Mouse (Mus musculus) ES-Bruce4 (cell line): ENCODE measurements around the gene Vps37b. TPM values are rescaled to one million over a fixed set of nuclear protein-coding genes. Genes with fewer than 3 reads are reported as not detected.

Experiments
- H3K27ac ChIP-seq: 2 replicates; pipeline ENCODE4 v1.5.1; 2012; ENCODE audit warnings: low read length, inconsistent platforms; ENCODE audit not compliant: insufficient read depth
- H3K27me3 ChIP-seq: 2 replicates; pipeline ENCODE4 v1.6.1; 2012; ENCODE audit warnings: mild to moderate bottlenecking, low read length, inconsistent platforms; ENCODE audit not compliant: control insufficient read depth, poor library complexity, insufficient read depth, severe bottlenecking
- H3K36me3 ChIP-seq: 2 replicates; pipeline ENCODE4 v1.6.1; 2012; ENCODE audit warnings: inconsistent platforms, mild to moderate bottlenecking, low read length, moderate library complexity; ENCODE audit not compliant: control insufficient read depth, poor library complexity, insufficient read depth, severe bottlenecking
- H3K4me1 ChIP-seq: one replicate; pipeline ENCODE4 v1.8.1; 2011; ENCODE audit warnings: low read length; ENCODE audit not compliant: control insufficient read depth, insufficient read depth
- H3K4me3 ChIP-seq: 2 replicates; pipeline ENCODE4 v1.5.1; 2011; ENCODE audit warnings: low read depth, mild to moderate bottlenecking, low read length
- H3K9ac ChIP-seq: 2 replicates; pipeline ENCODE4 v1.6.1; 2012; ENCODE audit warnings: low read depth, mild to moderate bottlenecking, inconsistent platforms; ENCODE audit not compliant: poor library complexity, severe bottlenecking
- H3K9me3 ChIP-seq: replicated peaks from 2 replicates; pipeline ENCODE4 v1.6.1; 2012; ENCODE audit warnings: mild to moderate bottlenecking, low read length, inconsistent platforms; ENCODE audit not compliant: control insufficient read depth, poor library complexity, insufficient read depth, severe bottlenecking
- CTCF ChIP-seq: IDR thresholded peaks from one replicate; pipeline ENCODE4 v1.8.1; 2011; ENCODE audit warnings: low read depth, low read length
- EP300 ChIP-seq: IDR thresholded peaks from 2 replicates; pipeline ENCODE4 v1.6.1; 2011; ENCODE audit warnings: low read depth, low read length; ENCODE audit not compliant: insufficient read depth
- POLR2A ChIP-seq: IDR thresholded peaks from one replicate; pipeline ENCODE4 v1.8.1; 2011; ENCODE audit warnings: low read length; ENCODE audit not compliant: insufficient read depth
- polyA plus RNA-seq: library from polyadenylated mRNA; stranded (reverse); fragments of >200 nt; gene quantifications from 2 replicates; pipeline ENCODE4 v1.2.4, GENCODE M21; 2011; ENCODE audit warnings: low read depth; ENCODE audit not compliant: missing spikeins, insufficient read depth, insufficient read length

Vps37b gene
- polyA plus RNA-seq, 1 experiment, result 11.9 TPM

- Histone ChIP-seq H3K36me3 (no peaks in the 10 kb centered on the region), H3K4me3 (no peak overlapping the region), H3K4me1 (no peaks in the 10 kb centered on the region), H3K9me3 (no peaks in the 10 kb centered on the region), H3K27me3 (no peaks in the 10 kb centered on the region), H3K27ac (no peak overlapping the region), H3K9ac (no peak overlapping the region)
- TF ChIP-seq POLR2A (no peak), EP300 (no peak), CTCF (no peak)
Observed at GRCm38 (mm10) chr5:124041097-124041496, 9.0 kb upstream of the Vps37b start.

GRCm38 (mm10) chr5:124039602-124040001 is 7.5 kb upstream of the Vps37b start:
- H3K4me3 ChIP-seq, result no peak overlapping the region
- H3K27me3 ChIP-seq, result no peaks in the 10 kb centered on the region
- H3K27ac ChIP-seq, result no peak overlapping the region
- H3K9ac ChIP-seq, result no peak overlapping the region
- TF ChIP-seq CTCF (no peak), POLR2A (no peak), EP300 (no peak)
- no peaks in the 10 kb centered on the region for H3K9me3 ChIP-seq
- H3K36me3 ChIP-seq, result no peaks in the 10 kb centered on the region
- no peaks in the 10 kb centered on the region for H3K4me1 ChIP-seq

GRCm38 (mm10) chr5:124036836-124037235 is 4.8 kb upstream of the Vps37b start:
- no peaks in the 10 kb centered on the region for H3K36me3 ChIP-seq
- H3K4me1 ChIP-seq, result no peaks in the 10 kb centered on the region
- no peak overlapping the region for H3K4me3 ChIP-seq
- TF ChIP-seq POLR2A (no peak), CTCF (no peak)
- no peaks in the 10 kb centered on the region for H3K9me3 ChIP-seq
- no peak overlapping the region for H3K27ac ChIP-seq
- H3K27me3 ChIP-seq, result no peaks in the 10 kb centered on the region
- H3K9ac ChIP-seq, result no peak overlapping the region

- no peaks in the 10 kb centered on the region for H3K36me3 ChIP-seq
- H3K27me3 ChIP-seq, result no peaks in the 10 kb centered on the region
- H3K4me3 ChIP-seq, result no peak overlapping the region
- H3K9ac ChIP-seq, result no peak overlapping the region
- no peak for TF ChIP-seq CTCF
- no peak for TF ChIP-seq EP300
- no peak for TF ChIP-seq POLR2A
- no peaks in the 10 kb centered on the region for H3K4me1 ChIP-seq
- no peak overlapping the region for H3K27ac ChIP-seq
- no peaks in the 10 kb centered on the region for H3K9me3 ChIP-seq
Observed at GRCm38 (mm10) chr5:124036341-124036740, 4.3 kb upstream of the Vps37b start.

- Histone ChIP-seq H3K9me3 (no peaks in the 10 kb centered on the region), H3K36me3 (no peaks in the 10 kb centered on the region), H3K4me3 (no peak overlapping the region), H3K9ac (no peak overlapping the region), H3K4me1 (no peaks in the 10 kb centered on the region), H3K27ac (no peak overlapping the region), H3K27me3 (no peaks in the 10 kb centered on the region)
- TF ChIP-seq CTCF (no peak), EP300 (no peak), POLR2A (no peak)
Observed at GRCm38 (mm10) chr5:124035806-124036205, 3.7 kb upstream of the Vps37b start.

GRCm38 (mm10) chr5:124035406-124035805 is 3.3 kb upstream of the Vps37b start:
- H3K4me3 ChIP-seq, result no peak overlapping the region
- H3K9ac ChIP-seq, result no peak overlapping the region
- no peaks in the 10 kb centered on the region for H3K9me3 ChIP-seq
- TF ChIP-seq CTCF, result no peak
- no peak for TF ChIP-seq POLR2A
- no peak for TF ChIP-seq EP300
- no peaks in the 10 kb centered on the region for H3K4me1 ChIP-seq
- no peaks in the 10 kb centered on the region for H3K27me3 ChIP-seq
- no peaks in the 10 kb centered on the region for H3K36me3 ChIP-seq
- no peak overlapping the region for H3K27ac ChIP-seq

- H3K36me3 ChIP-seq, result no peaks in the 10 kb centered on the region
- no peak overlapping the region for H3K4me3 ChIP-seq
- H3K9ac ChIP-seq, result no peak overlapping the region
- TF ChIP-seq EP300, result no peak
- TF ChIP-seq CTCF, result no peak
- TF ChIP-seq POLR2A, result no peak
- H3K4me1 ChIP-seq, result no peaks in the 10 kb centered on the region
- no peak overlapping the region for H3K27ac ChIP-seq
- no peaks in the 10 kb centered on the region for H3K27me3 ChIP-seq
- H3K9me3 ChIP-seq, result no peaks in the 10 kb centered on the region
Observed at GRCm38 (mm10) chr5:124034471-124034870, 2.4 kb upstream of the Vps37b start.
